Mouse (Mus musculus) CH12.LX (cell line): ENCODE measurements around the gene Snrk.

ENCODE experiments used
- BHLHE40 ChIP-seq: IDR thresholded peaks from 2 replicates; pipeline ENCODE4 v1.6.1; 2011; ENCODE audit warnings: mild to moderate bottlenecking, low read depth, low read length, improper control_type of control experiment
- CTCF ChIP-seq, 2 experiments: IDR thresholded peaks in 1 of 2; conservative IDR thresholded peaks in 1 of 2; 2 replicates each; pipeline ENCODE4 v1.5.1; 2011 to 2012; ENCODE audit warnings: low read depth in 2 of 2, low read length in 2 of 2, improper control_type of control experiment in 1 of 2, inconsistent platforms in 1 of 2, mild to moderate bottlenecking in 1 of 2, moderate library complexity in 1 of 2
- E2F4 ChIP-seq: IDR thresholded peaks from 2 replicates; pipeline ENCODE4 v1.6.1; 2011; ENCODE audit warnings: low read depth, low read length, improper control_type of control experiment; ENCODE audit not compliant: insufficient replicate concordance
- GABPA ChIP-seq: IDR thresholded peaks from 2 replicates; pipeline ENCODE4 v1.6.1; 2012; ENCODE audit warnings: low read depth, low read length, improper control_type of control experiment, inconsistent platforms; ENCODE audit not compliant: insufficient replicate concordance
- JUND ChIP-seq: conservative IDR thresholded peaks from 2 replicates; pipeline ENCODE4 v1.6.1; 2011; ENCODE audit warnings: low read depth, low read length, improper control_type of control experiment
- MAFK ChIP-seq: IDR thresholded peaks from 2 replicates; pipeline ENCODE4 v1.6.1; 2011; ENCODE audit warnings: low read length, improper control_type of control experiment; ENCODE audit not compliant: insufficient replicate concordance
- MAZ ChIP-seq: IDR thresholded peaks from 2 replicates; pipeline ENCODE4 v1.6.1; 2012; ENCODE audit warnings: low read depth, mild to moderate bottlenecking, inconsistent platforms, low read length, improper control_type of control experiment, moderate library complexity
- NELFE ChIP-seq: IDR thresholded peaks from 2 replicates; pipeline ENCODE4 v1.6.1; 2011; ENCODE audit warnings: low read depth, low read length, improper control_type of control experiment
- POLR2A ChIP-seq: IDR thresholded peaks from 2 replicates; pipeline ENCODE4 v1.6.1; 2011; ENCODE audit warnings: low read depth, mild to moderate bottlenecking, improper control_type of control experiment, low read length
- TCF12 ChIP-seq: IDR thresholded peaks from 2 replicates; pipeline ENCODE4 v1.6.1; 2014; ENCODE audit warnings: low read depth, mild to moderate bottlenecking, inconsistent platforms, low read length, improper control_type of control experiment

- TF ChIP-seq MAFK (no peak), E2F4 (no peak), CTCF (conservative IDR thresholded peaks at IDR 0.05 in 1 of 2, IDR thresholded peaks at IDR 0.05 in 1 of 2; ENCODE audit: low read depth in 2 of 2, low read length in 2 of 2) (no peak), POLR2A (no peak), BHLHE40 (no peak), JUND (no peak), TCF12 (no peak), NELFE (no peak), GABPA (no peak), MAZ (no peak)
These were observed 18.2 kb downstream of the Snrk start for GRCm38 (mm10) chr9:122135095-122135884.
